Mouse (Mus musculus) megakaryocyte, embryonic 14.5 days (primary cell): ENCODE data around the gene Mlph.

Experiments
- FLI1 ChIP-seq: IDR thresholded peaks from 2 replicates; pipeline ENCODE4 v1.6.1; 2012; ENCODE audit warnings: low read length, inconsistent platforms, mixed read lengths
- GATA1 ChIP-seq: IDR thresholded peaks from 3 replicates; pipeline ENCODE4 v1.6.1; 2012; ENCODE audit warnings: mixed read lengths, low read length, inconsistent platforms, borderline replicate concordance

- TF ChIP-seq GATA1 (no peak), FLI1 (no peak)
Observed at GRCm38 (mm10) chr1:90947252-90947651, 32.4 kb downstream of the Mlph start.
